Mouse (Mus musculus) heart, embryonic 14.5 days (tissue): ENCODE results near the gene Tmed10. TPM values are rescaled to one million over a fixed set of nuclear protein-coding genes. Genes with fewer than 3 reads are reported as not detected.

Experiments
- ATAC-seq: fragments of 200-750 bp; cut with Nextera tagmentation; 2 replicates; pipeline ENCODE4 v1.8.0; 2017; ENCODE audit warnings: low read depth, moderate TSS enrichment; ENCODE audit not compliant: insufficient number of reproducible peaks, insufficient read depth, low FRiP score
- H3K27ac ChIP-seq, 2 experiments: fragments of 200-500 bp in 1 of 2; fragments of 300-500 bp in 1 of 2; sonication (generic) in 1 of 2; replicated peaks in 1 of 2; 2 replicates each; pipeline ENCODE4 v1.5.1; 2012 to 2014; ENCODE audit warnings: low read depth in 2 of 2, low read length in 2 of 2, control low read depth in 1 of 2, mild to moderate bottlenecking in 1 of 2, mixed read lengths in 1 of 2; ENCODE audit not compliant: control insufficient read depth in 1 of 2, insufficient read depth in 1 of 2
- H3K27me3 ChIP-seq: fragments of 300-500 bp; sonication (generic); 2 replicates; pipeline ENCODE4 v1.6.1; 2014; ENCODE audit warnings: mild to moderate bottlenecking, low read length, control low read depth; ENCODE audit not compliant: control insufficient read depth, insufficient read depth
- H3K36me3 ChIP-seq: fragments of 300-500 bp; sonication (generic); 2 replicates; pipeline ENCODE4 v1.6.1; 2014; ENCODE audit warnings: mild to moderate bottlenecking, control low read depth, low read length, mixed read lengths; ENCODE audit not compliant: control insufficient read depth, insufficient read depth
- H3K4me1 ChIP-seq, 2 experiments: fragments of 200-500 bp in 1 of 2; fragments of 300-500 bp in 1 of 2; sonication (generic) in 1 of 2; 2 replicates each; pipeline ENCODE4 v1.6.1; 2012 to 2014; ENCODE audit warnings: low read length in 2 of 2, control low read depth in 1 of 2, mixed read lengths in 1 of 2; ENCODE audit not compliant: control insufficient read depth in 2 of 2, insufficient read depth in 2 of 2
- H3K4me2 ChIP-seq: fragments of 300-500 bp; sonication (generic); 2 replicates; pipeline ENCODE4 v1.6.1; 2014; ENCODE audit warnings: mild to moderate bottlenecking, low read length
- H3K4me3 ChIP-seq, 2 experiments: fragments of 200-500 bp in 1 of 2; fragments of 300-500 bp in 1 of 2; sonication (generic) in 1 of 2; 2 replicates each; pipeline ENCODE4 v1.5.1; 2012 to 2014; ENCODE audit warnings: low read length in 2 of 2, mild to moderate bottlenecking in 2 of 2, control low read depth in 1 of 2, low read depth in 1 of 2, moderate library complexity in 1 of 2; ENCODE audit not compliant: control insufficient read depth in 1 of 2, insufficient read depth in 1 of 2
- H3K9ac ChIP-seq: fragments of 300-500 bp; sonication (generic); 2 replicates; pipeline ENCODE4 v1.6.1; 2014; ENCODE audit warnings: mild to moderate bottlenecking, low read length
- H3K9me3 ChIP-seq: fragments of 300-500 bp; sonication (generic); 2 replicates; pipeline ENCODE4 v1.6.1; 2016; ENCODE audit warnings: low read length, control low read depth; ENCODE audit not compliant: control insufficient read depth
- WGBS: fragments of 180-500 bp; shearing (Covaris S2); extraction: QIAGEN DNeasy Blood & Tissue Kit; methylation state at CpG from one replicate; pipeline ENCODE4 v1.1.7; 2014; 5-methylcytosine and 5-hydroxymethylcytosine counted together
- polyA plus RNA-seq: library from polyadenylated mRNA; unstranded; fragments of >200 nt; fragmentation: Nextera tagmentation; extraction: Ambion mirVana; gene quantifications from 2 replicates; pipeline ENCODE4 v1.2.1, GENCODE M21; 2014

Tmed10 gene
- polyA plus RNA-seq, 1 experiment from 2014 or later: 320 TPM

DNA sequence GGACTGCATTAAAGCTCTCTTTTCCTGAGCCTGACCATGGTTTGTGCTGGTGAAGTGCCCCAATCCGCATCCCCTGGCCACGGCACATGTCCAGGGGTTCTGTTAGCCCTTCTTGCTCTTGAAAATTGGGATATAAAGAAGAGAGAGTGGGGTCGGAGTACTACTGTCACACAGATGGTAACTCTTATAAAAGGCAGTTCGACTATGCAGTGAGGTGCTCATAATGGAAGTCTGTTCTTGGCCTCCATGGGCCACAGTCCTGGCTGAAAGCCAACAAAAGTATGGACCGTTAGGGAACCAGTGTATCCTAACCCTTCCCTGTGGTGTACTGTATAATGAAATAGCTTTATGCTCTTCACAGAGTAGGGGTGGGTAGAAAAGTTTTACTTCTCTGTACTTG is 77.7 kb downstream of the Tmed10 start:
- 75% methylated on average over 5 of the region's 5 CpGs for WGBS
- H3K36me3 ChIP-seq: peaks cover 31% of the 10 kb centered on the region
- H3K4me2 ChIP-seq: no peak overlapping the region
- H3K9ac ChIP-seq: no peak overlapping the region
- peaks cover 17% of the 10 kb centered on the region for H3K9me3 ChIP-seq
- H3K4me3 ChIP-seq: no peak overlapping the region
- ATAC-seq: no peak
- no peaks in the 10 kb centered on the region for H3K27me3 ChIP-seq
- peaks cover 2 to 9% of the 10 kb centered on the region in 2 experiments; a peak in 2 of 4 replicates for H3K4me1 ChIP-seq
- H3K27ac ChIP-seq: no peak overlapping the region

DNA sequence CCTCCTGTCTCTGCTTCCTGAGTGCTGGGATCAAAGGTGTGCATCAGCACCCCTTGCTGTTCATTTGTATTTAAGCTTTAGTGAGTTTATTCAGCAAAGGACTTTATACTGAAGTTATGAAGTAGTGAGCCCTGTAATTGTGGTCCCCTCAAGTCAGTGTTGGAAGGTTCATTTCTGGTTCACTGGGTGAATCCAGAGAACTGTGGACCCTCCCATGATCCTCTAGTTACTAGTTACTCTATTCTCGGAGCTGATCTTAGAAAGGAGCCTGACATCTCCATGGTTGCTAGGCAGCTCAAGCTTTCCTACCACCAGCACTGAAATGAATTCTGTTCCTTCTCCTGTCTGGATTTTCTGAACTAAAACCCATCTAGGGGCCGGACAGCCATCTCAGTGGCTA is 79.1 kb downstream of the Tmed10 start:
- Histone ChIP-seq H3K27ac (no peak overlapping the region), H3K9me3 (peaks cover 17% of the 10 kb centered on the region), H3K9ac (no peak overlapping the region), H3K4me3 (no peak overlapping the region), H3K27me3 (no peaks in the 10 kb centered on the region), H3K36me3 (peaks cover 17% of the 10 kb centered on the region), H3K4me1 (peaks cover 2 to 9% of the 10 kb centered on the region in 2 experiments; a peak in 2 of 4 replicates), H3K4me2 (no peak overlapping the region)
- WGBS: 76% methylated on average over 2 of the region's 2 CpGs
- no peak for ATAC-seq

DNA sequence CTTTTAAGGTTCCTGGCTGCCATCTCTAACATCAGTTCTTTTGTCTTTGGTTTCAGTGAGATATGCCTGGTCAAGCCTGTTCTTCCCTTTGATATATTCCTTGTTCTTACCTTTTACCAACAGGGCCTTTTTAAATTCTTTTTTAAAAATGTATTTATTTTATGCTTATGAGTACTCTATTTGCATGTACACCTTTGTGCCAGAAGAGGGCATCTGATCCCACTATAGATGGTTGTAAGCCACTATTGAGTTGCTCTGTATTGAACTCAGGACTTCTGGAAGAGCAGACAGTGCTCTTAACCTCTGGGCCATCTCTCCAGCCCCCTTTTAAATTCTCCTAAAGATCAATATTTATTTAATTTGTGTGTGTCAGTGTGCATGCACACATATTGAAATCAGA is 81.7 kb downstream of the Tmed10 start:
- no peak overlapping the region for H3K9ac ChIP-seq
- H3K9me3 ChIP-seq: peaks cover 17% of the 10 kb centered on the region
- H3K27me3 ChIP-seq: 0 out of 2 replicates have a peak, but pooled peaks cover 4% of the 10 kb centered on the region
- H3K36me3 ChIP-seq: no peaks in the 10 kb centered on the region
- H3K4me1 ChIP-seq: peaks cover 16 to 21% of the 10 kb centered on the region in 2 experiments
- H3K4me2 ChIP-seq: no peak overlapping the region
- H3K4me3 ChIP-seq: no peak overlapping the region
- ATAC-seq: no peak
- no peak overlapping the region for H3K27ac ChIP-seq

- Histone ChIP-seq H3K27me3 (0 out of 2 replicates have a peak, but pooled peaks cover 4% of the 10 kb centered on the region), H3K4me2 (no peak overlapping the region), H3K4me3 (no peak overlapping the region), H3K4me1 (peaks cover 16 to 17% of the 10 kb centered on the region in 2 experiments), H3K9ac (no peak overlapping the region), H3K9me3 (peaks cover 17% of the 10 kb centered on the region), H3K36me3 (no peaks in the 10 kb centered on the region), H3K27ac (no peak overlapping the region)
- WGBS: 39% methylated on average over 6 of the region's 6 CpGs
- ATAC-seq: no peak
These were observed 82.4 kb downstream of the Tmed10 start for GRCm38 (mm10) chr12:85292288-85292687.

DNA sequence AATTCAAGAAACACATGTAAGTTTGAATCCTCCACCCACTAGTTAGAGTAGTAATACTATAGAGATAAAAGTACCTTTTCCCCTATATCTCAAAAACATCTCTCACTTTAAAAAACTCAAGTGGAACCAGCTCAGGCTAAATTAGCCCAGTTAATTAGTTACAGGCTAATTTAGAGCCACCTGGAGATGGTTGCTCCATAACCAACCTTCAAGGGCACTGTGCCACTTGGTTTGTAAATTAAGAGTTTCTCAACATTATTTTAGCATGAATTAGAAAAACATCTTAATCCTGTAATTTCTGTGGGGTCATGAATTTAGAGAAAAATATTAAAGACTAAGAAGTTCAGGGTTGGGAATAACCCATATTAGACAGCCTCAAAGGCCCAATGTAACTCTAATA is 83.1 kb downstream of the Tmed10 start:
- H3K9ac ChIP-seq: no peak overlapping the region
- no peaks in the 10 kb centered on the region for H3K36me3 ChIP-seq
- ATAC-seq: no peak
- H3K27me3 ChIP-seq: 0 out of 2 replicates have a peak, but pooled peaks cover 4% of the 10 kb centered on the region
- H3K4me2 ChIP-seq: no peak overlapping the region
- no peak overlapping the region for H3K4me3 ChIP-seq
- H3K27ac ChIP-seq: no peak overlapping the region
- peaks cover 20% of the 10 kb centered on the region for H3K9me3 ChIP-seq
- H3K4me1 ChIP-seq: peaks cover 12 to 16% of the 10 kb centered on the region in 2 experiments

DNA sequence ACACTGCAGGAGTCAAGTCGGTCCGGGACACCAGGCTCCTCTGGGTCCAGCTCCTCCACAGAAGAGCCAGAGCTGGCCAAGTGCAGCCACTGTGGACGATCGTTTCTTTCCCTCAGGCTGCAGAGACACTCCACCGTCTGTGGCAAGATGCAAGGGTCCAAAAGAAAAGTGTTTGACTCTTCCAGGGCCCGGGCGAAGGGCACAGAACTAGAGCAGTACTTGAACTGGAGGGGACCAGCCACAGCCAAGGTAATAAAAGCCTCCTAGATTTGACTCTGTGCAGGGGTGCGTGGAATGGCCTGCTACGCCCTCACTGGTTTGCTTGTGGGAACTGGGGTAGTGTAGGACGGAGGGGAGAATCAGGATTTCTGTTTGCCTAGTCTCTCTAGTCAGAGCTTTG is 84.0 kb downstream of the Tmed10 start:
- Histone ChIP-seq H3K27ac (no peak overlapping the region), H3K4me3 (no peak overlapping the region), H3K9me3 (peaks cover 20% of the 10 kb centered on the region), H3K9ac (no peak overlapping the region), H3K36me3 (no peaks in the 10 kb centered on the region), H3K27me3 (0 out of 2 replicates have a peak, but pooled peaks cover 4% of the 10 kb centered on the region), H3K4me2 (no peak overlapping the region), H3K4me1 (peaks cover 12 to 16% of the 10 kb centered on the region in 2 experiments)
- no peak for ATAC-seq
- WGBS: 78% methylated on average over 10 of the region's 10 CpGs

Other genes with a start within 250 kb of the Tmed10 start
- 0.77 and 1.1 TPM in 2 replicates for gene Rps6kl1, start 223.6 kb downstream of the Tmed10 start, polyA plus RNA-seq
- 8.9 and 10.6 TPM in 2 replicates for gene Pgf, start 197.1 kb downstream of the Tmed10 start, polyA plus RNA-seq
- 49.7 and 60.0 TPM in 2 replicates for gene Eif2b2, start 155.4 kb downstream of the Tmed10 start, polyA plus RNA-seq
- gene Mlh3, start 104.2 kb downstream of the Tmed10 start, polyA plus RNA-seq: 6.2 and 7.6 TPM in 2 replicates
- gene Acyp1, start 86.4 kb downstream of the Tmed10 start, polyA plus RNA-seq: 70.0 and 79.7 TPM in 2 replicates
- gene Zc2hc1c, start 86.3 kb downstream of the Tmed10 start, polyA plus RNA-seq: 0.93 and 1.1 TPM in 2 replicates
- 16.8 and 17.3 TPM in 2 replicates for gene Nek9, start 35.5 kb downstream of the Tmed10 start, polyA plus RNA-seq
- gene Fos, start 99.0 kb upstream of the Tmed10 start, polyA plus RNA-seq: 3.8 and 4.0 TPM in 2 replicates
- gene Jdp2, start 224.2 kb upstream of the Tmed10 start, polyA plus RNA-seq: 0.58 and 0.61 TPM in 2 replicates